Mouse (Mus musculus): ENCODE results near the gene Pcnx4. TPM values are rescaled to one million over a fixed set of nuclear protein-coding genes. Genes with fewer than 3 reads are reported as not detected.
"Not testable (repeated sequence)": the region's sequence is repeated elsewhere in the genome, so short reads cannot be mapped to it uniquely, and the experiment has no call there.

Gene Pcnx4
- 1 to 10 TPM; 4.1 to 4.9 (median 4.1) TPM for polyA plus RNA-seq (2017; shearing (Covaris generic))

DNA sequence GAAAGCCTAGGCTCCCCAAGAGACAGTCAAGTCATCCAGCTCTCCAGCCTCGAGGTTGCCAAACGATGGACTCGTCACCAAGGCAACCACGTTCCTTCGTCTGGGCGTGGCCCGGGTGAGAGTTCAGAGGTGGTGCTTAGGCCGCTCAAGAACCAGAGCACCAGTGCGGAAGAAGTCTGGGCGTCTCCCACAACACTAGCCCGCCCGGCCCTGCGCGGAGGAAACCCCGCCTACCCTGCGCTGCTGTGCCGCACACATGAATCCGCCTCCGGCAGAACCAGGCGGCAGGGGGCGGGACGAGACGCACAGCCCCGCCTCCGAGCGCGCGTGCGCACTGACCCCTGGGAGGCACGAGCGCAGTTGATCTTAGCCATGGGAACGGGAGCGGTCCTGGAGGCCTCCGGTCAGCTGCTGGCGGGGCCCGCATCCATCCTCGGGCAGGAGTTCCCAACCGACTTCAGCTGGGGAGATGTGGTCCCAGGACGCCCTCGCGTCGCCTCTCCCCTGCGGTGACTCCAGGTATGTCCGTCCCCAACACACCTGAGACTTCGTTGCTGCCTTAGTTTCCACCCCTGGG is at the start of gene Pcnx4:
TSS of gene Pcnx4 (plus strand) at position 363 of the 577 bp plus-strand sequence.
- peak; percentile 99 for ATAC-seq

DNA sequence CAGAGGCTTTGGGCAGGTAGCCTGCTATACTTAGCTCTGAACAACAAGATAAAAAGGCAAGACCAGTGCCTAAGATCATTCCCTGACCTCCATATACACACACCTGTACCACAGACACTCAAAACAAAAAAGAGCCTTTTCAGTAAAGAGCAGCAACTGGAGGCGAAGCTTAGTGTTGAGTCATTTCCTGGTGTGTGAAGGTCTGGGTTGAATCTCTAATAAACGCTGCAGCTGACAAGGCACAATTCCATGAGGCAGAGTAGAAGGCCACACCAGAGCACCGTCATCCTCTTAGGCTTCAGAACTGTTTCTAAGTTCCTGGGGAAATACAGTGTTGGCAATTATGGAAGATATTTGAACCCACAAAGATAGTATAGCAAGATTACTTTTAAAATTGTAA is 48.7 kb upstream of the Pcnx4 start:
- no peak for ATAC-seq

DNA sequence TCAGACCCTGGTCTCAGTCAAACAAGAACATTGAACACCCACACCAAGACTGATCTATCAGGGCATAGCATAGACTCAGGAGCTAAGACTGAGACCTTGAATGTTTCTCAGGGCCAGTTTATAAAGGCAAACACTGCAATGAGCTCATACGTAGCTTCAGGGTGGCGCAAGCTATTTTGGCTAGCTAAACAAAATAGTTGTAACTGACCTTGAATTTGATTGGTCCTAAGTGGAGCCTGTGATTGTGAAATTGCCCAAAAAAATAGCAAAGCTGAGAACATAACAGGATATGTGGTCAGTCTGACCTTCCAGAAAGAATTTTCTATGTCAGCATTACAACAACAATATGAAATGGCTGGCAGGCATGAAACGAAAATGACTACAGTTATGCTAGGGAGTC is 46.2 kb upstream of the Pcnx4 start:
- no peak for ATAC-seq

DNA sequence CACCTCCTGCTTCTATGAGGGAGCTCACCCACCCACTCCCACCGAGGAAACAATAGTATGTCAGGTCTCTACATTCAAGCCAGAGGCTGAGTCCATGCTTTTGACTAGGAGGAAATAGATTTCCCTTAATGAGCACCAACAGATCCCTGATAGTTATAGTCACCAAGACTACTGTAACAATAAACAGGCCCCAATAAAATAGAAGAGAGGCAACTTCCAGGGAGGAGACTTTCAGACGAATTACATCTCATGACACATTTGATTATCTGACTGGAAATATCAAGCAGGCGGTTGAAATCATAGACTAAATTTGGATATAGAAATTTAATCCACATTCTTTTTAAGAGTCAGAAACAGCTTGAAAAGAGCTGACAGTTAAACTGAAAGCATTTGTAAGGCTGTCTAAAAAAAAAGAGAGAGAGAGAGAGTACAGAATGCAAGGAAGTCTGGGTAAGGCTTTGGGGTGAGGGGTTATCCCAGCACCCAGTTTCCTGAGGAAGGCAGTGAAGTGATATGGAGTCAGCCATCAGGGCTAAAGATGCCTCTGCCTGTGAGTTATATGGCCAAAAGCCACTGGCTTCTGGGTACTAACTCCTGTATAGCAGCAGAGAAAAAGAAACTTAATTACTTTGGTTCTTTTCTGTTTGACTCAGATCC is 45.0 kb upstream of the Pcnx4 start:
- ATAC-seq = no peak

DNA sequence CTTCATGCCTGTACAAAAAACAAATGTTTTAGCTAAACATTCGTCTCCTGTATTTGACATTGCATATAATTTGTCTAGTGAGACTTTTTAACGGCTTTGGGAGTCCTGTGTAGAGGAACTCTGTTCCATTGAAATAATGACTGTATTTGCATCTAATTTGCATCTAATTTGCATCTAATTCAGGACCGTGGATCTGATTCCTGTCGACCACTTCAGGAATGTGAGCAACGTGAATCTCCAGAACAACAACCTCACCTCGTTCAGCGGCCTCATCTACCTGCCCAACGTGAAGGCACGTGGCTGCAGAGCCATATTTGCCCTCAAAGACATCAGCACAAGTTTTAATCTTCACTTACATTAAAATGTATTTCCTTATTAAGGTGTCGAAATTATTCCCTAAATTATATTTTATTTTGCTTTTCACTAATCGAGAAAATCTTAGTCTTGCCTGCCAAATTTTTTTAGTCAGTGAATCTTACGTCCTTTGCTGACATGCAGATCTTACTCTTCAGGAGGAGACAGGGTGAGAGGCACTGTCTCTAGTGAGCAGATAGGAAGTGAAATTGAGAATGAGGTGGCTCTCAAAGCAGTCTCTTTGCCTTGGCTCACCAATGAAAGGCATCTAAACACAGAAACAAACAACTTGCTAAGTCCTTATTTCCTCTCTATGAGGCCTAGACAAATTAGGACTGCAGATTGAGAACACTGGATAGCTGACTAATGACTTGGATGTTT is 39.1 kb upstream of the Pcnx4 start:
- no peak for ATAC-seq

DNA sequence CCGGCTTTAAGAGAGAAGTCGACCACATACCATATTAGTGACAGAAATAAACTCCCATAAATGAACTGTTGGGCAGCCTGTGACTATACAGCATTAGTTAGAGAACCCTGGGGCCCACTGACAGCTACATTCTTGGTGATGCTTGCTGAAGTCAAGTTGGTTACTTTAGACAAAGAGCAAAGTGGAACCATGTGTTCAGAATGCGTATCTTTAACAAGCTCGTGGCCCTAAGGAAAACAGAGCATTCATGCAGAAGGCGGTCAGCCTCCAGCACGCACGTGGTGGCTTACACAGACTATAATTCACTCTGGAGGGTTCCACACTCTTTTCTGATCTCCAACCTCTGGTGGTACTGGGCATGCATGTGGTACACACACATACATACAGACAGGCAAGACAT is 26.6 kb upstream of the Pcnx4 start:
- no peak for ATAC-seq

DNA sequence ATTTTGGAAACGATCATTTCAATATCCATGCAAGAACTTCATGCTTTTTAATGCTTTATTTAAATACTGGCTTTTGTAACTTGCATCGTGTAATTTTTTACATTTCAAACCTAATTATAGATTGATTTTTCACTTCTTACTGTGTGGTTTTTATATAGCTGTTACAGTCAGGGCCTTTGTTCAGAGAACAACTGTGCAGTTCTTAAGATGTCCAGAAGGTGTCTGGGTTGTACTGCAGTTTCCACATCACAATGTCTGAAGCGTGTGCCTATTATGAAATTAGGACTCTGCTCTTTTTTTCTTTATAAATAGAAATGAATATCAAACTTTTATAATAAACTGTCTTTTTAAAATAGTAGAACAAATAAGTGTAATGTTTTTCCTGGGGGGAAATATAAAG is 20.7 kb upstream of the Pcnx4 start:
- ATAC-seq = no peak

DNA sequence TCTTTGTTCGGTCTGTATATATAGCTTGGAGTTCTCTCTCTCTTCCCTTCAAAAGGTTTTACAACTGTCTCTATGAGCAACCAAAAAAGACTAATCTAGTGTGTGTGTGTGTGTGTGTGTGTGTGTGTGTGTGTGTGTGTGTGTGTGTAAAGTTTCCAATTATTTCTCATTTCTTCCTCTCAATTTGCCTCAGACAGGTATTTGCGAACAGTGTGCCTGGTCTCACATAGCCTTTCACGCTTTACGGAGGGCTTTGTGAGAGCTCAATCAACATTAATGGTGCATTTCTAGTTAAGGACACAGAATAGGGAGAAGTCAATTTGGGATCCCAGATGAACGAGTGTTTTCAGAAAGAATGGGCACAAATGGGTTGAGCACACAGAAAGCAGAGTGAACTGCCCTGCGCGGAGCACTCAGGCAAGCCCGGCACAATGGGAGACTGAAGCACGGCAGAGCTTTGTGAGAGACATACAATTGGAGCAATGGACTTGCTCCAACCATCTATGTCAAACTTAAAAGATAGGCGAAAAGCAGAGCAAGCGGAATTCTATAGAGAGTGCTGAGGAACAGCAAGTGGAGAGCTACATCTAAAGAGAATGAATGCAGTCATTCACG is 18.0 kb upstream of the Pcnx4 start:
- ATAC-seq = no peak

DNA sequence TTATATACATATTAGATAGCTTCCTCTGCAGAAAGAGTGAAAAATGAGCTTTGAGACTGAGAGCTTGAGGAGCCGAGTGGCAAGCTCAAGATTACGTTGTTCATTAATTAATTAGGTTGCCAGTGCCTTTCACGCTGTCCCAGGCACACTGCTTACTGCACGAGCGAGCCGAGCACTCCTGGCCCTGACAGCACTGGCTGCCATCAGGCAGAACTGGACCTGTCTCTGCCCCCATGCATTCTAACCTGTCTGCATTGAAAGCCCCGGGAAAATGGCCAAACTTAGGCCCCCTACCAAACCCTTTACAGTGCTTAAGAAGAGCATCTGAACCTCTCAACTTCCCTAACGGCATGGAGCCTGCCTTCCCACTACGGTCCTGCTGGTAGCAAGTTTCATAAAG is 16.8 kb upstream of the Pcnx4 start:
- no peak for ATAC-seq

DNA sequence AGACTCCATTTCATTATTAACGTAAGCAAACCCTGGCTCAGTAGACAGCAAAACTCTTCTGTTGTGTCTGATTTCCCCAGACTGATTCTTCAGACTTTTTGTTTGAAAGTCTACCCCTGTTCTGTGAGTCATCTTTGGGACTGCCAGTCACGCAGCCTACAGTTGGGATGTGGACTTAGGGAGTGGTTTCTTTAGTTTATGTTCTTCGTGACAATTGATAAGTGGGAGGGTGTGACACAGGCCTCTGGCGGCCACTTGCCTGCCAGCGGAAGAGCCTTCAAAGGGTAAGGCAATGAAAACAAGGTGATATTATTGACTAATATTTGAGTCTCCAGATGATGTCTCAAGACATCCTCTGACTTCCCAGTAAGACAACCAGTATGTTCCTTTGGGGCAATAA is 16.3 kb upstream of the Pcnx4 start:
- no peak for ATAC-seq

DNA sequence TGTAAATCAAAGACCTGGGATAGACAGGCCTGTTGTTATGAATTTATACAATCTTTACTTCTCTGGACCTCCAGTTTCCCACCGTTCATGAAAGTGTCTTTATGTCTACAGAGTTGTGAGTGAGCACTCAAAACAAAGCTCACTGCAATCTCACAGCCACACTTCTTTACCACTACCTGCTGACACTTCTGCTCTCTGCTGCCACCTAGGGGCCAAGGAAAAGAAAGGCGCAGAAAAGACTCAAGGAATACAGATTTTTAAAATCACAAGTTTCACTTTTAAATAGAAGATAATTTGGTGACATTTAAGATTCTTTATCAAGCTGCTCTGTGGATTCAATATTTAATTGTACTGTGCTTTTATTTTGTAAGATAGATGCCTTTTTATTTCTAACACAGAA is 15.5 kb upstream of the Pcnx4 start:
- peak; percentile 71 for ATAC-seq

DNA sequence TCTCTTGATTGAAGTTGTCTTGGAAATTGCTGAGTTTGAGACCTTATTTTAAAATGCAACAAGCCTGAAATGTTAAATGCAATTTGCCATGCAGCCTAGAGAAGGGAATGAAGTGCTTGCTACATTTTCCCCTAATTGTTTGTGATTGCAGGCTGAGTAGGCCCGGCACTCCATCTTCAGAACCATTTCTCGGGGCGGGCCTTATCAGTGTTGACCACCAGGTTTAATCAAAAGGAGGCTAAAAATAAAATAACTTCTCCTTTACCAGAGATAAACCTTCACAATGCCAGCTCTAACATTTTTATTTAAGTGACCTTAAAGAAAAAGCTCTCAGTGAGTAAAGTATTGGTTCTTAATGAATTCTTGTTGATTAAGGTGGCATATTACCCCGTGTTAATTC is 10.6 kb upstream of the Pcnx4 start:
- no peak for ATAC-seq

DNA sequence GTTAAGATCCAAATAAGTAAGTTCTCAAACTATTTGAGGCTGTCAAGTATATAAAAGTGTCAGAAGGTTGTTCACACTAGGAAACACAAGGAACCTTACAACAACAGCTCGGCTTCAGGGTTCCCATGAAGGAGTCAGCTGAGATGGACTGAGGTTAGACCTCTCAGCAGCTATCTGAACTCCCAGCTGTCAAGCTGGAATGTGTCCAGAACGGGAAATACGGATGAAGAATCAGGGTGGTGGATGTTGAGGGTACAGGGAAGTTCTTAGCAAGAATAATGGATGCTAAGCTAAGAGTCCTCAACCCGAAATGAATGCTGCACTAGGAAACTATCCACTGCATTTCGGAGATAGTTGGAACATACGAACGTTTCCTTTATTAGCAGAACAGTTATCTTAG is 3.9 kb upstream of the Pcnx4 start:
- no peak for ATAC-seq

DNA sequence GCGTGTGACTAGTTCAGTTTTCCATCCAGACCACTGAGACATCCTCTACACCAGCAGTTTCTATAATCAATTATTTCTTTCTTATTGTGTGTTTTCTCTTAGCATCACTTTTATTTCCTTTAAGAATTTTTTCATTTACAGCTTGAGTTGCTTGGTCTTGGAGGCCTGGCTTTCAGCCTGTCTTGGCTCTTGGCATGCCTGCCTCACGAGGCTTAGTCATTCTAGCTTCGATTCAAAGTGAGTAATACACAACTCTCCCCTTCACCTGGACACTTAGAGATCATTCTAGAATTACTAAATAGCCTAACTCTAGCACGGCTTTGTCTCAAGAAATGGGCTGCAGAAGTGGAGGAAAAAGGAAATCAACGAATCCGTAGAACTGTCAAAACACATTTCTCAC is 2.2 kb upstream of the Pcnx4 start:
- no peak for ATAC-seq

DNA sequence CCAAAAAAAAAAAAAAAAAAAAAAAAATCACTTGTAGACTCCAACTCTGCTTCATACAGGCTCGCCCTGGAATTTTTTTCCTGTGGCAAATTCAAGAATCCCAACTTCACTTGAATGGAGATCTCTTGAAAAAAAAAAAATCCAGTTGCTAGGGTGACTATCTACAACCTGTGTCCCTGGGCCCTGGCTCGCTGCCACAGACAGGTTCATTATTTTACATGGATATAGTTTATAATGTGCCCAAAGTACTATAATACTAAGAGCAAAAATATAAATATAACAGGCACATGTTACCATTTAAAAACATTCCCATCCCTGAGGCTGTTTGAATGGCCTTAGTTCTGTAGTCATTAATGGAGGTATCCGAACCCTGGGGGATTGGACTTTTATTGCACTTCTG is 584 bp upstream of the Pcnx4 start:
- ATAC-seq = no peak

DNA sequence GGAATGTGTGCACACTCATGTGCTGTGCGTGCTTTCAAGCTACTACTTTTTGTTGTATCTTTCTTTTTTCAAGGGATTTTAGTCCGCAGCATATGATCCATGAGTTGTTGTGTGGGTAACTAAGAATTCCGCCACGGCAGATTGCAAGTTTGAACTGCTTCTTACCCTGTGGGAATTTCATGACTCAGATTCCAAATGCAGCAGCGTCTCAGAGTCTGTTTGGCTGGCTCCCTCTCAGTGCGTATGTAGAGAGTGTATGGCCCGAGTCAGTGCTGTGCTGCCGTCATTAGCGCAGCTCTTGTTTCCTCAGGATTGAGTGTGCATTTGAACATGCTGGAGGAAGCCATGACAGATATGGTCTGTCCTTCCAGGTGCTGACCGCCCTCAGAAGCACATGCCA is 2.4 kb downstream of the Pcnx4 start:
- no peak for ATAC-seq

DNA sequence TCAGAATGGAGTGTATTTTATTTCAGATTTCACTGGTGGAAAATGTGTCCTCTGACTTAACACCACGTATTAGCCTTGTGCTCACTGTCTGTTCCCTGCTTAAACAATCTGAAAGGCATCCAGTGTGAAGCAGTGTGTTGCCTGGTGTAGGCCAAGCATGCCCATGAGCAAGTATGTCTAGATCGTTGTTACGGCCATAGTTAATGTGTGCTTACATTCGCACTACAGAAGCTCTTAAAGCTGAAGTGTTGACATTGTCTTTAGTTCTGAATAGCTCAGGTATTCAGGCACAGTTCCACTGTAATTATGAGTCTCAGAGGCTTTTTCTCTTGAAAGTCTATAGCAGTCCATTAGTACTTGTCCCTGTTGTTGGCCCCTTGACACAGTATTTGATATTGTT is 18.2 kb downstream of the Pcnx4 start:
- ATAC-seq = no peak

DNA sequence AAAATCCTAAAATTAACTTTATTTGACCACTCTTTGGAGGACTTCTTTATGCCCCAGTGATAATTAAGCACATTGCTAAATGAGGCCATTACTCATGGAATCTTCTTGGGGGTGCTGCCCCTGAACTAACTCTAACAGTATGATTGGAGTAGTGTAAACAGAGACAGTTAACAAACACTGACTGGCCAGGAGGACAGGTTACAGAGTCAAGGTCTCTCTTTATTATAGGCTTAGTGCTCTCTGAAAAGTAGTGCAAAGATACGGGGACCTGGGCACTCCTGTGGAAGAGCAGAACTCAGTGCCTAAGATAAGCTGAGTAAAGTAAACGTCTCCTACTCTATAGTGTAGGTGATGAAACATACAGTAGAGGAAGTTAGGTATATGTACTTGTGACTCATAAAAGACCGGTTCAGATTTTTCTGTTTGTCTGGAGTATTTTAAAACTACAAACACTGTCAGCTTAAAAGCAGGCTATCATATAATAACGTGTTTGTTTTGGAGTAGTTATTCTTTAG is 28.2 kb downstream of the Pcnx4 start:
- ATAC-seq = no peak

DNA sequence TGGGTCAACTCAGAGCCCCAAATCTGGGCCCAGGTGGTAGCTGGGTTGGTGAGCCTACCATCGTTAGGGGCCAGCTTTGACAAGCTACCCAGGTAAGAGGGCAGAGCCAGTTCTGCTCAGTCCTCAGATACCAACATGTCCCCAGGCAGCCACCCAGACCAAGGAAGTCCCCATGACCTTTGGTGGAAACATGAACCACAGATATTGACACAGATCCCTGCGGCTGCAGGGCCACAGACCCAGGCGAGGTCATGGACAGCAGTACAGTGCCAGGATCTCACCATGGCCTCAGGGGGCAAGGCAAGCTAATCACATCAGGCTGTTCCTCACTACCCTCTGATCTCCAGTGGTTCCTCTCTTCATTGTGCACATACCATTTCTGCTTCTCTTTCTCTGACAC is 45.8 kb downstream of the Pcnx4 start:
- ATAC-seq = no peak

DNA sequence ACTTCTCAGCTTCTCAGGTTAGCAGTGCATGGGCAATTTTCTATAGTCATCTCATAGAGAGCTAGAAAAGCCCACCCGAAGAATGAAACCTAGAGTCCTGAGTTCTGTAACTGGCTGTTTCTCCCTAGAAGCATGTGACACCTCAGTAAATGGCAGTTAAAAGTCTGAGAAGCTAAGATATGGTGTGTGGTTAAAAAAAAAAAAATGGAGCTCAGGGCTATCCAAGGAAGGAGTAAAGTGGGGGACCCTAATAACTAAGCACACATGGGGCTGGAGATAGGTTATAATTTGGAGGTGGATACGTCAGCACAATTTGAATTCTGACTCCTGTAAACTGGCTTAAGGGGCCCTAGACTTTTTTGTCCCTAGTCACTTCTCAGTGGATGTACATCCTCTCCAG is 46.9 kb downstream of the Pcnx4 start:
- no peak for ATAC-seq

DNA sequence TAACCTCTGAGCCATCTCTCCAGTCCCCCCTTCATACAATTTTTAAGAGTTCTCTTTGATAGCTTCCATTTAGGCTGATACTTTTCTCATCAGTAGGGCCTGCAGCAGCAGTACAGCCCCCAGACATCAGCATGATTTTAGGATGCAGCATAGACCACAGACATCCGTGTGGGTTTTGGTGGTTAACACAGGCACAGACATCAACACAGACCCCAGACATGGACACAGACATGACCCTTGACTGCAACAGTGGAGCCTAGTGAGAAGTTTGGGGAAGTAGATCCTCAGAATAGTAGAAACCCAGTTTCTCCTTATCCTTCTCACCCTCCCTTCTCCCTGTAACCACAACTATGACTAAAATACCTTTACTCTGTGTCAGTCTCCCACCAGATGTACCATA is 49.2 kb downstream of the Pcnx4 start:
- no peak for ATAC-seq

DNA sequence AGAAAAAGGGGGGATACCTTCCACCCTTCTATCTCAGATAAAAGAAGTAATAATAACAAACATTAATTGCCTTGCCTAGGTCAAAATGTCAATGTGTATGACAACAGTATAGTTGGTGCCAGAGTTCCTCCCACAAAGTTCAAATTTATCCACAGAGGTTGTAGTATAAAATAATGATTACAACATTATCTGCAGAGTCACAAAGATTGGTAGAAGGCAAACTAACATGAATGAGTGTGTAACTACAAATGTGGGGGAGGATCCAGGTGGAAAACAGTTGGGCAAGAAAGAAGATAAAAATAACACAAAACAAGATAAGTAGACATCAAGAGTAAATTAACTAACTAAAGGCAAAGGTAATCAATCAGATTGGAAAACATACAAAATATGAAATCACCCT is 56.8 kb downstream of the Pcnx4 start:
- ATAC-seq = no peak

DNA sequence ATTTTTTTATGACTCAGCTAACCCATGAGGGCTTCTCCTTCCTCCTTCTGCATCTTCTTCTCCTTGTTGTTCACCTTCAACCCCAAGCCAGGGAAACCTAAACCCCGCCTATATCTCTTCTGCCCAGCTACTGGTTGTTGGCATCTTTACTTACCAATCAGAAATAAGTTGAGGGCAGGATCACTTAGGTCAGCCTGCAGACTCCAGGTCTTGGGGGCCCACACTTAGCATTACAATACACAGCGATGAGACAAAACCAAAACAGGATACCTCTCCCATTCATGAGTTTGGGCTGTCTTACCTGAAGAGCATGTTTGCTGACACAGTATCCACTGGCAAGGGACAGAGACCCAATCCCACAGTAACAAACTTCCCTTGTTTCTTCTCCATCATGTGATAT is 57.8 kb downstream of the Pcnx4 start:
- no peak for ATAC-seq

DNA sequence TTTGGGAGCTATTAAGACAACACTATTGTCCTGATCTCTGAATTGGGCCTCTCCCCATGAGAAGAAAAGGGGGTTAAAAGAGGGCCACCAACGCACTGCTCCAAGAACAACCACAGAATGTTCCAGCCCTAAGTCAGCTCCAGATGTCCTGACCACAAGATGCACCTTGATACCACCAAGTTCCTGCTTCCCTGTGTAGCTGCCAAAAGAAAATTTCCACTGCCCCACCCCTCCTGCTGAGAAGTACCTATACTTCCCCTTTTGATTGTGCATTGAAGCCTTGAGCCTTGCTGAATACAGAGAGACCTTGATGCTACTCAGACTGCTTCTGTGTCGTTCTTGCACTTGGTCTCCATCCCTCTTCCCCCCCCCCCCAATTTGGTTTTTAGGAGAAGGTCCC is 62.5 kb downstream of the Pcnx4 start:
- not testable (repeated sequence) for ATAC-seq

All from inflammation-experienced regulatory T-cells, adult 6 months (primary cell).